Mouse (Mus musculus): ENCODE measurements around the gene Klc3. TPM values are rescaled to one million over a fixed set of nuclear protein-coding genes. Genes with fewer than 3 reads are reported as not detected.

The Klc3 gene
- total and polyA plus RNA-seq, 3 experiments: 0.17 to 3.9 TPM; not detected in 1

GRCm38 (mm10) chr7:19388699-19389413 lies 15.0 kb downstream of the Klc3 start:
- no peaks in the 10 kb centered on the region for H3K27me3 ChIP-seq (replicated peaks)
- no peak overlapping the region for H3K9ac ChIP-seq (ENCODE audit: insufficient read depth, low read depth)
- in situ Hi-C loops (cut with MboI; ENCODE audit: low pct_ligation_motif_present, low pct_unique_long_range_greater_than_20kb, low sequenced_read_pairs): no loop called here
- H3K4me3 ChIP-seq (replicated peaks in 1 of 3; ENCODE audit: low read depth in 2 of 3, low read length in 2 of 3, poor library complexity in 1 of 3): no peak overlapping the region
- H3K79me2 ChIP-seq (replicated peaks; ENCODE audit: control insufficient read depth, extremely low read depth, insufficient read depth, poor library complexity, severe bottlenecking): peaks cover 4% of the 10 kb centered on the region; the same call in 1 of the 2 replicates
- peaks cover 92 to 98% of the 10 kb centered on the region in 2 experiments for H3K36me3 ChIP-seq (replicated peaks in 1 of 2; ENCODE audit: control insufficient read depth in 1 of 2, insufficient read depth in 1 of 2, low read length in 1 of 2)
- H3K4me2 ChIP-seq (ENCODE audit: insufficient read depth, low read depth, poor library complexity, severe bottlenecking): no peak overlapping the region
- dilution Hi-C loops (cut with MboI; ENCODE audit: extremely low pct_ligation_motif_present, extremely low pct_unique_long_range_greater_than_20kb, low sequenced_read_pairs): no loop called here
- H3K27ac ChIP-seq (ENCODE audit: insufficient read depth, low read depth): no peak overlapping the region
- H3K4me1 ChIP-seq (ENCODE audit: control insufficient read depth in 1 of 2, insufficient read depth in 2 of 2): no peaks in the 10 kb centered on the region
- H3K9me3 ChIP-seq (replicated peaks; ENCODE audit: low read length): no peaks in the 10 kb centered on the region
- TF ChIP-seq UBTF (IDR thresholded peaks at IDR 0.05; ENCODE audit: low read depth, low read length): no peak
- no peak for TF ChIP-seq USF1 (IDR thresholded peaks at IDR 0.05; ENCODE audit: low read depth, low read length)
- TF ChIP-seq MEF2A (IDR thresholded peaks at IDR 0.05; ENCODE audit: borderline replicate concordance, low read depth, low read length): no peak
- TF ChIP-seq JUND (conservative IDR thresholded peaks at IDR 0.05; ENCODE audit: low read depth, low read length): no peak
- no peak for TF ChIP-seq SMC3 (IDR thresholded peaks at IDR 0.05; ENCODE audit: low read depth, low read length)
- TF ChIP-seq POLR2A (IDR thresholded peaks at IDR 0.05; ENCODE audit: low read depth, low read length): no peak
- TF ChIP-seq KAT2A (IDR thresholded peaks at IDR 0.05; ENCODE audit: insufficient replicate concordance, low read length): no peak
- no peak for DNase-seq (ENCODE audit: extremely low read depth)

- in situ Hi-C loops (cut with MboI; ENCODE audit: low pct_ligation_motif_present, low pct_unique_long_range_greater_than_20kb, low sequenced_read_pairs) (no loop called here), dilution Hi-C loops (cut with MboI; ENCODE audit: extremely low pct_ligation_motif_present, extremely low pct_unique_long_range_greater_than_20kb, low sequenced_read_pairs) (no loop called here)
- H3K4me3 ChIP-seq (replicated peaks in 1 of 3; ENCODE audit: low read depth in 2 of 3, low read length in 2 of 3, poor library complexity in 1 of 3): no peak overlapping the region
- TF ChIP-seq CTCF (conservative IDR thresholded peaks at IDR 0.05 in 1 of 2, IDR thresholded peaks at IDR 0.05 in 1 of 2; ENCODE audit: low read depth in 2 of 2, low read length in 2 of 2): no peak
- no peak for TF ChIP-seq BHLHE40 (IDR thresholded peaks at IDR 0.05; ENCODE audit: low read depth, low read length)
- no peak for TF ChIP-seq ELF1 (IDR thresholded peaks at IDR 0.05; ENCODE audit: low read depth, low read length)
- no peak for TF ChIP-seq MAX (IDR thresholded peaks at IDR 0.05; ENCODE audit: low read length)
- TF ChIP-seq JUN (IDR thresholded peaks at IDR 0.05; ENCODE audit: insufficient read depth, low read depth, low read length): no peak
- peaks cover 3 to 9% of the 10 kb centered on the region in 2 experiments; a peak in 3 of 4 replicates for H3K4me1 ChIP-seq (ENCODE audit: control insufficient read depth in 1 of 2, insufficient read depth in 2 of 2)
- H3K79me2 ChIP-seq (replicated peaks; ENCODE audit: control insufficient read depth, extremely low read depth, insufficient read depth, poor library complexity, severe bottlenecking): peaks cover 24% of the 10 kb centered on the region
- H3K9ac ChIP-seq (ENCODE audit: insufficient read depth, low read depth): no peak overlapping the region
- peaks cover 48 to 54% of the 10 kb centered on the region in 2 experiments for H3K36me3 ChIP-seq (replicated peaks in 1 of 2; ENCODE audit: control insufficient read depth in 1 of 2, insufficient read depth in 1 of 2, low read length in 1 of 2)
- no peaks in the 10 kb centered on the region for H3K9me3 ChIP-seq (replicated peaks; ENCODE audit: low read length)
- no peak overlapping the region for H3K27ac ChIP-seq (ENCODE audit: insufficient read depth, low read depth)
- DNase-seq (ENCODE audit: extremely low read depth): no peak
- H3K4me2 ChIP-seq (ENCODE audit: insufficient read depth, low read depth, poor library complexity, severe bottlenecking): no peak overlapping the region
- H3K27me3 ChIP-seq (replicated peaks): no peaks in the 10 kb centered on the region
Observed at GRCm38 (mm10) chr7:19383708-19384107, 20.2 kb downstream of the Klc3 start.

GRCm38 (mm10) chr7:19382166-19382541 lies 21.8 kb downstream of the Klc3 start:
- no peak for DNase-seq (ENCODE audit: extremely low read depth)
- in situ Hi-C loops (cut with MboI; ENCODE audit: low pct_ligation_motif_present, low pct_unique_long_range_greater_than_20kb, low sequenced_read_pairs): no loop called here
- no peaks in the 10 kb centered on the region for H3K27me3 ChIP-seq (replicated peaks)
- H3K36me3 ChIP-seq (replicated peaks in 1 of 2; ENCODE audit: control insufficient read depth in 1 of 2, insufficient read depth in 1 of 2, low read length in 1 of 2): peaks cover 35 to 40% of the 10 kb centered on the region in 2 experiments
- peak overlapping the region; percentile 60 to 88 (median 84) for H3K4me3 ChIP-seq (replicated peaks in 1 of 3; ENCODE audit: low read depth in 2 of 3, low read length in 2 of 3, poor library complexity in 1 of 3)
- peak overlapping the region; percentile 69 for H3K9ac ChIP-seq (ENCODE audit: insufficient read depth, low read depth)
- TF ChIP-seq RAD21 (IDR thresholded peaks at IDR 0.05; ENCODE audit: low read depth, low read length) (no peak), EP300 (IDR thresholded peaks at IDR 0.05; ENCODE audit: low read length) (no peak), NRF1 (IDR thresholded peaks at IDR 0.05; ENCODE audit: low read depth, low read length) (0 out of 2 replicates have a peak, but pooled peaks have one; percentile 15), JUND (conservative IDR thresholded peaks at IDR 0.05; ENCODE audit: low read depth, low read length) (no peak), ELF1 (IDR thresholded peaks at IDR 0.05; ENCODE audit: low read depth, low read length) (peak; percentile 32; the same call in 1 of the 2 replicates), MEF2A (IDR thresholded peaks at IDR 0.05; ENCODE audit: borderline replicate concordance, low read depth, low read length) (no peak), USF1 (IDR thresholded peaks at IDR 0.05; ENCODE audit: low read depth, low read length) (no peak), POLR2A (IDR thresholded peaks at IDR 0.05; ENCODE audit: low read depth, low read length) (no peak), HCFC1 (IDR thresholded peaks at IDR 0.05; ENCODE audit: low read depth, low read length) (no peak)
- dilution Hi-C loops (cut with MboI; ENCODE audit: extremely low pct_ligation_motif_present, extremely low pct_unique_long_range_greater_than_20kb, low sequenced_read_pairs): no loop called here
- no peak overlapping the region for H3K27ac ChIP-seq (ENCODE audit: insufficient read depth, low read depth)
- H3K4me1 ChIP-seq (ENCODE audit: control insufficient read depth in 1 of 2, insufficient read depth in 2 of 2): peaks cover 3 to 9% of the 10 kb centered on the region in 2 experiments; a peak in 3 of 4 replicates
- H3K79me2 ChIP-seq (replicated peaks; ENCODE audit: control insufficient read depth, extremely low read depth, insufficient read depth, poor library complexity, severe bottlenecking): peaks cover 24% of the 10 kb centered on the region
- no peaks in the 10 kb centered on the region for H3K9me3 ChIP-seq (replicated peaks; ENCODE audit: low read length)
- H3K4me2 ChIP-seq (ENCODE audit: insufficient read depth, low read depth, poor library complexity, severe bottlenecking): peak overlapping the region; percentile 79
